Mouse (Mus musculus) adrenal gland, adult 8-10 months (tissue): Measurements from ENCODE around the gene Cdkn1a. TPM values are rescaled to one million over a fixed set of nuclear protein-coding genes. Genes with fewer than 3 reads are reported as not detected.

ENCODE experiments used
- DNase-seq: peaks from one replicate; pipeline ENCODE4 v3.0.0; 2022
- total RNA-seq, 4 experiments: library from RNA; stranded (reverse); gene quantifications; 2 replicates each; pipeline ENCODE4 v1.2.4; 2022

Cdkn1a gene
- total RNA-seq, 4 experiments from 2014 or later = 17.3 to 29.4 (median 24.6) TPM

DNA sequence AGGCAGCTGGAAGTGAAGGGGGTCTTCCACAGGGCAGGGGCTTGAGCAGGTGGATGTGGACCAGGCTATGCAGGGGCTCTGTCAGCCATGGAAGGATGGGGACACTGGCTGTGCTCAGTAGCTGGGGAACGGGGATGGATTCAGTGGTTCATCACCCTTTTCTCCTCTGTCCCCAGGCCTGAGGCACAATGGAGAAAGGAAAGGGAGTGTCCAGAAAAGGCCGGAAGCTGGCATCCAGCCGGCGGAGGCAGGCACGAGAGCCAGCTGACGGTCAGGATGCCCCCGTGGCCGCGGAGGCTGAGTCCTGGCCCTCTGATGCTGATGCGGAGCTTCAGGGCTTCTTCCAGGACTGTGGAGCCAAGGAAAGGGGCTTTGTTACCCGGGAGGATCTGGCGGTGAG is 29.9 kb downstream of the Cdkn1a start:
- no peak for DNase-seq

DNA sequence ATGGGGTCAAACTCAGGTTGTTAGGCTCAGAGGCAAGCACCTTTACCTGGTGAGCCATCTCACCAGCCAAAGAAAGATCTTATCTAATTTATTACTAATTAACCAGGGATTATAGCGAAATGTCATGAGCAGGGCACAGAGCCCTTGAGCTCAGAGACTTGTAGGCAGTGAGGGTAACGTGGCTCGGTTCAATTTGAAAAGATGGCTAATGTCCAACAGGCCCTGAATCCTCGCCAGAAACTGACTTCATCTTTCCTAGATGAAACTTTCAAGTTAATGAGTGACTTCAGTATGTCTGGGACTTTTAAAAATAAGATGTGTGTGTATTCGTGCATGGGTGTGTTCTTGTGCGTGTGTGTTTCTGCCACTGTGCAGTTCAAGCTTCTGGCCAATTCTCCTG is 32.0 kb downstream of the Cdkn1a start:
- DNase-seq = peak; percentile 34

DNA sequence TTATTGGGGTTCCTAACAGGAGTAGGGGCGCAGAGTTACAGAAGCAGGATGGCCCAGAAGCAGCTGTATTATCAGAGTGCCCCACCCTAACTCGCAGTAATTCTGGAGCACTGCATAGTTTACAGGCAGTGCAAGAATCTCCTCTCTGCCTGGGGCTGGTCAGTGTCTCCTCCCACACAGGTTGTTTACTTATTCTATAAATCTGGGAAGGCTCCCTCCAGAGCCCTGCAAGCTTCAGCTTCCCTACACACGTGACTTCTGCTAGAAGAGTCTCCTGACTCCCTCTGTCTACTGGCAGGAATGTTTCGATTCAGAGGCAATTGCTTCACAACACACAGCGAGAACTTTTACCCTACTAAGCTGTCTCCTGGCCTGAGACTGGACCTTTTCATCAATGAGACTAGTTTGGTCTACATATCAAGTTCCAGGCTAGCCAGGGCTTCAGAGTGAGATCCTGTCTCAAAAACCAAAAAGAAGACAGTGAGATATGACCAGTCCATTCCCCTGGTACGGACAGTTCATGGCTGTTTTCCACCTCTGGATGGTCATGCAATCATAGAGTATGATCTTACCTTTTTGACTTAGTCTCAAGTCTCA is 32.9 kb downstream of the Cdkn1a start:
- no peak for DNase-seq

DNA sequence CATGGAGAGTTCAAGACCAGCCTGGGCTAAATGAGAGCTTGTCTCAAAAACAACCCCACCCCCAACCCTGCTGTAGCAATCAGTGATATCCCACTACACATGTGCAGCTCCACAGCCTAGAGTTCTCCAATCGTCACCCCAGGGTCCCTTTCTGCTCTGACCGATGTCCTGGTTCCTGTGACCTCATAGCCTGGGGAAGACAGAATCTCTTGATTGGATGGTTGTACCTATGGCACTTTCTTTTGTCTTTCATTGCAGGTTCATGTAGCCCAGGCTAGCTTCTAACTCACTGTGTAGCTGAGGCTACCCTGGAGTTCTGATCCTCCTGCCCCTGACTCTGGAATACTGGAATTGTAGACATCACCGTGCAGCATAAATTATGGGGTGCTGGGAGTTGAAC is 35.8 kb downstream of the Cdkn1a start:
- DNase-seq = no peak

DNA sequence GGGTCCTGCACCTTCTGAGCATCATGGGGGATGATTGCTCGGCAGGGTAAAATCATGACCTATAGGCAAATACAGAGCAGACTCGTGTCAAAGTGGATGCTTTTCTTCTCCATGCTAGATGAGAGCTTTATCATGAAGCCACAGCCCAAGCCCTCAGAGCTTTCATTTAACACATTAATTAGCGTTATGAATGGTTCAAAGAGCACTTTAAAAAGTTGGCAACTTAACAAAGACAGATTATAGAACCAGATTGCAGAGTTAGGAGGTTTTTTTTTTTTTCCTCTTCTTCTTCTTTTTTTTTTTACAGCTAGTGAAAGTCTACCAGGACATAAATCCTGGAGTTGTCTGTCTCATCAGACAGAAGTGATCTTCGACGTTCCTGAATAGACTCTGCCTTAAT is 38.6 kb downstream of the Cdkn1a start:
- DNase-seq = no peak

DNA sequence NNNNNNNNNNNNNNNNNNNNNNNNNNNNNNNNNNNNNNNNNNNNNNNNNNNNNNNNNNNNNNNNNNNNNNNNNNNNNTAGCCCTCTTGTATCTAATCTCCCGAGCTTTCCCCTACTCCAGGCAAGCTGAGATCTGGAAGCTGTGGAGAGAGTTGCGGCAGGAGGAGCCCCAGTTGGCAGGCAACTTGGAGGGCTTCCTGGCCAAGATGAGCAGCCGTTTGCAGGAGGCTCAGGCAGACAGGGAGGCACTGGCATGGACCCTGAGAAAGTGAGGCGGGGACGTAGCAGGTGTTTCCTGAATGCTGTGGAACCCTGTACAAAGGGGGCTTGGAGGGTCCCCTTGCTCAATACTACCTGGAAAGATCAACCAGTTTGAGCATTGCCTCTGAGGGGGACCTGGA is 44.3 kb downstream of the Cdkn1a start:
- no peak for DNase-seq

DNA sequence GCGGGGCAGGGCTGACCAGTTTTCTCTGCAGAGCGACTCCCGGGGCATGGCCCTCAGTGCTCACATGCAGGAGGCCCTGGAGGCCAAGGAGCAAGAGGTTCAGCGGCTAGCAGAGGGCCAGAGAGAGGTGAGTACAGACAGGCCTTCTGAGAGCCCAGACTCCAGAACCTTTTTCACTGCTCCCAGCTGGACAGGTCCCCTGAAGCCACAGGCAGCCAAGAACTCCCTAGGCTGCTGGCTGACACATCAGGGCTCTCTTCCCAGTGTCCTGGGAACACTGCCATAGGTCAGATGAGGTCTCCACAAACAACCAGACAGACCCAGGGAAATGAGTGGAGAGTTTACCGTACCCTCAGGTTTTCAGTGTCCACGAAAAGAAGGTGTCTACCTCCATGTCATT is 45.5 kb downstream of the Cdkn1a start:
- peak; percentile 56 for DNase-seq

DNA sequence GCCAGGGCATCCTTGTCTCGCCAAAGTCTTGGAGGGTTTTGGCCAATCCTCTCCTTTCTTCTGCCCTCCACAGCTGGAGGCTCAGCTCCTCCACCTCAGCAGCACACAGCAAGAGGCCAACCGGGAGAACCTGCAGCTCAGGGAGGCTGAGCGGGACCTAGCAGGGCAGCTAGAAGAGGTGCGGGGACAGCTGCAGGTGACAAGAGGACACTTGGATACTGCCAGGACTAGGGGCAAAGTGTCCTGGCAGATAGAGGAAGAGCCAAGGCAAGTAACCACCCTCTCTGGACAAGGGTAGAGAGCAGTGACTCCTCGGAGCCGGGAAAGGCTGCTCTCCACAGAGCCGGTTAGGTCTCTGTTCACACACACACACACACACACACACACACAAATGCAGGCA is 47.1 kb downstream of the Cdkn1a start:
- DNase-seq = no peak

DNA sequence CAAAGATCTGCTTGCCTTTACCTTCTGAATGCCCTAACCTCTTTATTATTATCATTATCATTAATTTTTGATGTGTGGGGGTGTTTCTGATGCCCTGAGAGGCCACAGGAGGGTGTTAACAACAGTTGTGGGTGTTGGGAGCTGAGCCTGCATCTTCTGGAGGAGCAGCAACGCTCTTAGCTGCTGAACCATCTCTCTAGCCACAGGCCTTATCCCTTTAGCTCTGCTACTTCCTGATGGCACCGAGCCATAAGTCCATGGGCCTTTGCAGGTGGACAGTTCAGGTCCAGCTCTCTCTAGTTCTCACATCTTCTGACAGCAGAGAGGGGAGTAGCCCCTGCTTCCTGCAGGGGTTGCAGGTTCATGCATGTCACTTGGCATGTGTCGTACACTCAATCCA is 50.8 kb downstream of the Cdkn1a start:
- DNase-seq = no peak

DNA sequence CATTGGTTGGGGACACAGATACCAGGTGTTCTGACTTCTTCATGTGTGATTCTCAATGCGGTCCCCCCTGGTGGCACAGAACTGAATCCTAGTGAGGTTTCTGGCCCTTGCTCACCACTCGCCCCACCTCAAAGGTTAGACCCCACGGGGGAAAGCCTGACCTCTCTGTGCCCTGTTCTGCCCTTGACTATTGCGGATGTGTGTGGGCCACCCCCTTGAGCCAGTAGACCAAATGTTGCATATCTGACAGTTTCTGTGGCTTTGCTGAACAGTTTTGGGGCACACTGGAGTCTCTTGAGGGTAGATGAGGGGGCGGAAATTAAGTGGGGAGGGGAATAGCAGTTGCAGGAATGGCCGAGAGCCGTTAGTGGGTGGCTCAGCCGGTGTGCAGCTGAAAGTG is 52.5 kb downstream of the Cdkn1a start:
- DNase-seq = no peak

DNA sequence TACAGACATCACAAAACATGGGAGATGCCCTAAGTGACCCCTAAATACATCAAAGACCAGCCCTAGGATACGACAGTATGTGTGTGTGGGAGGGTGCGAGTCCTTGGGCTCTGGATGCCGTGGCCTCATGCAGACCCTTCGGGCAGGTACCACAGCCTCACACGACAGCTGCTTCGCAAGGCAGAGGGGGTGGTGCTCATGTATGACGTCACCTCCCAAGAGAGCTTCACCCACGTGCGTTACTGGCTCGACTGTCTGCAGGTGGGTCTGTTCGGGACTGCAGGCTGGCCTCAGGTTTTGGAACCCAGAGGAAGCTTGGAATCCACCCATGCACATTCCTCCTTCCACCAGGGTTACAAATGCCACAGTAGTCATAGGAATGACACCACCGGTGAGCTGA is 54.3 kb downstream of the Cdkn1a start:
- DNase-seq = no peak

DNA sequence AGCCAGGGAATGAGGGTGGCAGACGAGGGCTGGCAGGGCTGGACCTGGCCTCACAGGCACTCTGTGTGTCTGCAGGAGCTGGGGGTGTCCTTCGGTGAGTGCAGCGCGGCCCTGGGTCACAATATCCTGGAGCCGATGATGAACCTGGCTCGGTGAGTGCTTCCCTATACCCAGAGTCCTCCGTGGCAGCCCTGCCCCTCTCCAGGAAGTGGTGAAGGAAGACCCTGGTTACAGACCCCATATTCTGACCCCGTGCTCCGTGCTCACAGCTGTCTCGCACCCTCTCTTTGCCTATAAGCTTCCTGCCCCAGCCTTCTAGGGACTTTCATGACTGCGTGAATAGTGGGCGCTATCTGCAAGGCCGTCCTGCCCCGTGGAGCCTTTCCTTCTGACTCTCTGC is 56.5 kb downstream of the Cdkn1a start:
- DNase-seq = no peak

DNA sequence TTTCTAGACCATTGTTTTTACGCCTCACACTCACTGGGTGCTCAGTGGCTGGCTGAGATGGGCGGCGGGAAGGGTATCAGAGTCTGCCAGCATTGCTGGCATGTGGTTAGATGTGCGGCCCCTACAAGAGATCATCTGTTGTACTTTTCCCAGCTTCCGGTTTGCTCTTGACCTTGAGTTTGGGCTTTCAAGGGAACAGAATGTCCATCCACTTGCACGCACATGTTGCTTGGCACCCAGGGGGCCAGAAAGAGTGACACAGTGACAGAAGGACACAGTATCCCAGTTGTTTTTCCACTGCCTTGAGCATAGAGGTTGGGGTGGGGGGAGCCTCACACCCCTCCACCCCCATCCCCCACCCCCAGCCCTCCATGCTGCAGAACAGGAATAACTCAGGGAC is 57.0 kb downstream of the Cdkn1a start:
- DNase-seq = no peak

DNA sequence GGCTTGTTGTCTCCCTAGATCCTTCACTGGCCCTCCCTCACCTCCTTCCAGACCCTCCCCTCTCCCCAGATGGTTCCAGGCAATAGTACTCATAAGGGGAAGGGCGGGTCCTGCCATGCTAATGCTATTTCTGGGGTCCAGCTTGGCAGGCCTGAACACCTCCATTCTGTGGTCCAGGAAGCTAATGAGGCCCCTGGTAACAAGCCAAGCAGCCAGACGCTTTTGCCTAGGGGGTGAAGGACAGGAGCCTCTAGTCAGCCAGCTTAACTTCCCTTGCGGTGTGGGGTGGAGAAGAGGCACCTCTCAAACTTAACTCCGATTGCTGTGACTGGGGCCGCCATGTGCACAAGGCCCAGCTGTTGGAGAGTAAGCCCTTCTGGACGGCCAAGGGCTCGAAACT is 59.0 kb downstream of the Cdkn1a start:
- DNase-seq = no peak

Other genes starting within 250 kb of the Cdkn1a start
- gene Pnpla1, start 232.6 kb upstream of the Cdkn1a start, total RNA-seq = under 1 TPM in 2 of 4 experiments, not detected in 2; 0.12 to 0.18 TPM
- under 1 TPM in 1 of 4 experiments, not detected in 3; 0.05 TPM for gene 4930539E08Rik, start 175.7 kb upstream of the Cdkn1a start, total RNA-seq
- not detected for gene Pxt1, start 147.1 kb upstream of the Cdkn1a start, total RNA-seq
- gene Kctd20, start 139.0 kb upstream of the Cdkn1a start, total RNA-seq = 10 to 100 TPM; 42.6 to 51.5 (median 45.9) TPM
- 10 to 100 TPM; 57.3 to 84.7 (median 68.7) TPM for gene Stk38, start 83.0 kb upstream of the Cdkn1a start, total RNA-seq
- gene Srsf3, start 58.3 kb upstream of the Cdkn1a start, total RNA-seq = 100 to 1,000 TPM in 3 of 4 experiments, 10 to 100 TPM in 1; 89.9 to 176 (median 144) TPM
- under 1 TPM; 0.15 to 0.87 (median 0.39) TPM for gene Rab44, start 23.2 kb downstream of the Cdkn1a start, total RNA-seq
- under 1 TPM; 0.22 to 0.52 (median 0.37) TPM for gene Cpne5, start 147.2 kb downstream of the Cdkn1a start, total RNA-seq
- gene Ppil1, start 173.2 kb downstream of the Cdkn1a start, total RNA-seq = 10 to 100 TPM; 24.3 to 27.2 (median 25.8) TPM
- 100 to 1,000 TPM in 3 of 4 experiments, 10 to 100 TPM in 1; 96.9 to 138 (median 122) TPM for gene BC004004, start 177.8 kb downstream of the Cdkn1a start, total RNA-seq
- gene Pi16, start 226.7 kb downstream of the Cdkn1a start, total RNA-seq = 10 to 100 TPM in 3 of 4 experiments, 1 to 10 TPM in 1; 9.0 to 16.7 (median 14.0) TPM